Mouse (Mus musculus): Measurements from ENCODE around the gene Vdr.

Vdr gene

DNA sequence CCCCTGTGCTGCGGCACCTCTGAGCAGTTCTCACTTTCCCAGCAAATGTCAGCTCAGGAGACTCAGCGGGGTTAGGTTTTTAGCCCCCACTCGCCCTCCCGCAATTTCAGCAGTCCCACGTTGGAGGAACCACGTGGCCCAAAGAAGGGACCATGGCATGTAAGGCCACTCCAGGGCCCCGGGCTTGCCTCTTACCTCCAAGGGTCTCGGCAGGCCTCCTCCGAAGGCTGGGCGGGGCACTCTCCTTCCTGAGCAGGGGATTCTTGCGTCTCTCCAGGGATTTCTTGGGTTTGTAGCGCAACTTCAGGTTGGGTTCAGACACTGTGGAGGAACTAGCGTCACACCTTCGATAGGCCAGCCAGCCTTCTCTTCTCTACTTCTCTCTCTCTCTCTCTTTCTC lies 101.2 kb downstream of the Vdr start:
- no peak for DNase-seq (ENCODE audit: low spot score)

DNA sequence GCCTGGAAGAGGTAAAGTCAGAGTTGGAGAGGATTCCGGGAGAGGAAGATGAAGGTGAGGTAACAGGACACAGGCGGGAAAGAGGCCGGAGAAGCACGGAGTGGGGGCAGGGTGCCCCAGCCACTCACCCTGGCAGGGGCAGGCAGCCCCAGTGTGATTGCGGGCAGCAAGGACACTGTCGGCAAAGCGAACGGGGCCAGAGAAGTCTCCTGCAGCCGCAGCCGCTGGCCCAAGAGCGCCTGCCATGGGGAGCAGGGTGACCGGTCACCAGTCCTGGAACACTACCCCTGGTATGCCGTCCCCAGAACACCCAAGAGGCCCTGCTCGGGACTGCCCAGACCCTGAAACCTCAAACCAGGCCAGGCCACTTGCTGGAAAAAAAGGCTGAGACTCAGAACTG lies 101.9 kb downstream of the Vdr start:
- DNase-seq (ENCODE audit: low spot score) = no peak

DNA sequence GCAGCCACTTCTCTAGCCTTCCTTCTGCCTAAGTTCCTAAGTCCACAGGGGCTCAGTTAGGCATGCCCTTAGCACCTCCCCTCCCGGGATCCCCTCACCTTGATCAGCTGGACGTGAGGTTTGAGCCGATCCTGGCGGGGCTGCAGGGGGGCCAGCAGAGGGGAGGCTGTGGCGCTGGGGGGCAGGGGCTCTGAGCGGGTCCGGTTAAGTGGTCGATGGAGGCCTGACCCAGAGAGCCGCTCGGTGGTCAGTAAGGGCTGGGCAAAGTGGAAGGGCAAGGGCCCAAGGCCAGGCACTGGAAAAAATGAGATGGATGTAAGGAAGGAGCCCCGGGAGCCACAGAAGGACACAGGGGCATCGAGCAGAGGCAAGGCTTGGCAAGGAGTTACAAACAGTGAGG lies 102.6 kb downstream of the Vdr start:
- DNase-seq (ENCODE audit: low spot score) = no peak

Data from adipocyte (in vitro differentiated cells).